Comparison of ENCODE assay signal across 11 mouse cellular contexts in genomic region chr4:134019641-134020351, GRCm38 (mm10). TPM values are rescaled to one million over a fixed set of nuclear protein-coding genes. Genes with fewer than 3 reads are reported as not detected.
DNase-seq lines count a peak whose midpoint lies in the region; ATAC-seq lines count a peak whose summit lies in the region.
"Had no signal": no experiment of that assay in that cellular context is flagged by ENCODE, and none has a peak within 500 bp of the region (broad histone marks: within the 10 kb centered on the region; RNA-seq: fewer than 3 reads in every experiment).

No protein-coding gene starts in this region.

- WGBS in hindbrain, embryonic 16.5 days: 2% methylated on average over 16 of the region's 16 CpGs

- no peaks in the 10 kb centered on the region for H3K36me3 ChIP-seq in hindbrain, embryonic 16.5 days (ENCODE audit: control insufficient read depth, insufficient read depth, low read length)
- H3K36me3 ChIP-seq: heart, embryonic 15.5 days had no signal

- H3K27ac ChIP-seq in hindbrain, embryonic 16.5 days (ENCODE audit: low read depth, low read length): peak overlapping the region; percentile 31; the same call in 1 of the 2 replicates
- H3K27ac ChIP-seq: heart, embryonic 15.5 days; left cerebral cortex, adult 2 months had no signal

- H3K4me2 ChIP-seq in hindbrain, embryonic 16.5 days (ENCODE audit: low read length): peak overlapping the region; percentile 70
- H3K4me2 ChIP-seq: heart, embryonic 15.5 days had no signal

- no peaks in the 10 kb centered on the region for H3K9me3 ChIP-seq in hindbrain, embryonic 16.5 days (ENCODE audit: control insufficient read depth, low read length)
- H3K9me3 ChIP-seq: heart, embryonic 15.5 days had no signal

- peak; percentile 23 for DNase-seq in adrenal gland, postnatal 14 days
- no peak for DNase-seq in adrenal gland, adult 18-20 months (ENCODE audit: low spot score in 2 of 2)
- DNase-seq in embryo, embryonic 10 days (ENCODE audit: low spot score): peak; percentile 96
- DNase-seq in neural tube, embryonic 10.5 days (ENCODE audit: extremely low spot score, low spot score): peak; percentile 77
- no peak for DNase-seq in urinary bladder, postnatal 36 days (ENCODE audit: low spot score in 2 of 2)
- DNase-seq in kidney, adult 18-20 months: no peak

- H3K27me3 ChIP-seq in hindbrain, embryonic 16.5 days (replicated peaks; ENCODE audit: control insufficient read depth, insufficient read depth, low read length): peaks cover 20% of the 10 kb centered on the region

- peak overlapping the region; percentile 47 for H3K9ac ChIP-seq in hindbrain, embryonic 16.5 days (ENCODE audit: low read depth, low read length)
- H3K9ac ChIP-seq: heart, embryonic 15.5 days had no signal

- peak overlapping the region; percentile 35 for H3K4me3 ChIP-seq in hindbrain, embryonic 16.5 days (ENCODE audit: low read length)
- H3K4me3 ChIP-seq: heart, embryonic 15.5 days; left cerebral cortex, adult 2 months had no signal

- ATAC-seq in hindbrain, embryonic 16.5 days: peak; percentile 86
- ATAC-seq in megakaryocyte, adult 5-6 weeks (ENCODE audit: poor library complexity, severe bottlenecking): no peak

- peaks cover 18% of the 10 kb centered on the region for H3K4me1 ChIP-seq in hindbrain, embryonic 16.5 days (ENCODE audit: control insufficient read depth, insufficient read depth, low read depth, low read length)

RNA-seq across cellular contexts. Expression of gene Lin28a, which starts 1.2 kb away (rescaled TPM):
- not detected in 2 replicates for total RNA-seq in adrenal gland, postnatal 14 days (2021)
- total RNA-seq in adrenal gland, adult 18-20 months (2021): not detected
- 0.16 and 0.35 TPM in 2 replicates for polyA plus RNA-seq in hindbrain, embryonic 16.5 days (2015; fragmentation: Nextera tagmentation; extraction: Ambion mirVana)
- total RNA-seq in megakaryocyte, adult 5-6 weeks (2015): 4.8 TPM in 2 replicates
- total RNA-seq in megakaryocyte, adult 5-6 weeks (2017): 30.8 and 36.5 TPM in 2 replicates
- total RNA-seq: left cerebral cortex, adult 2 months had no signal
- polyA plus RNA-seq: cortical plate, adult 2 months had no signal

RNA-seq across cellular contexts. Expression of gene Dhdds, which starts 19.1 kb away (rescaled TPM):
- total RNA-seq in adrenal gland, postnatal 14 days (2021): 32.1 and 35.2 TPM in 2 replicates
- 10 to 100 TPM; 39.1 to 46.2 TPM for total RNA-seq in adrenal gland, adult 18-20 months (2021)
- polyA plus RNA-seq in hindbrain, embryonic 16.5 days (2015; fragmentation: Nextera tagmentation; extraction: Ambion mirVana): 49.7 and 49.8 TPM in 2 replicates
- total RNA-seq in megakaryocyte, adult 5-6 weeks (2015): 26.6 and 28.9 TPM in 2 replicates
- 17.9 and 24.0 TPM in 2 replicates for total RNA-seq in megakaryocyte, adult 5-6 weeks (2017)

RNA-seq across cellular contexts. Expression of gene Zfp683, which starts 33.8 kb away (rescaled TPM):
- 0.26 TPM in 1 of 2 replicates, not detected in the other for total RNA-seq in adrenal gland, postnatal 14 days (2021)
- under 1 TPM in 1 of 2 experiments, not detected in 1; 0.32 TPM for total RNA-seq in adrenal gland, adult 18-20 months (2021)
- not detected in 2 replicates for polyA plus RNA-seq in hindbrain, embryonic 16.5 days (2015; fragmentation: Nextera tagmentation; extraction: Ambion mirVana)
- 0.20 and 0.66 TPM in 2 replicates for total RNA-seq in megakaryocyte, adult 5-6 weeks (2015)
- total RNA-seq in megakaryocyte, adult 5-6 weeks (2017): not detected in 2 replicates
- total RNA-seq: left cerebral cortex, adult 2 months had no signal
- polyA plus RNA-seq: cortical plate, adult 2 months; heart, embryonic 15.5 days had no signal

RNA-seq across cellular contexts. Expression of gene Crybg2, which starts 40.8 kb away (rescaled TPM):
- total RNA-seq in adrenal gland, postnatal 14 days (2021): not detected in 2 replicates
- total RNA-seq in adrenal gland, adult 18-20 months (2021): under 1 TPM in 1 of 2 experiments, not detected in 1; 0.13 TPM
- polyA plus RNA-seq in hindbrain, embryonic 16.5 days (2015; fragmentation: Nextera tagmentation; extraction: Ambion mirVana): 3.7 and 5.3 TPM in 2 replicates
- total RNA-seq in megakaryocyte, adult 5-6 weeks (2015): 1.1 and 1.9 TPM in 2 replicates
- 0.04 and 0.15 TPM in 2 replicates for total RNA-seq in megakaryocyte, adult 5-6 weeks (2017)

RNA-seq across cellular contexts. Expression of gene Hmgn2, which starts 51.3 kb away (rescaled TPM):
- 325 and 351 TPM in 2 replicates for total RNA-seq in adrenal gland, postnatal 14 days (2021)
- 100 to 1,000 TPM in 1 of 2 experiments, 10 to 100 TPM in 1; 79.3 to 181 TPM for total RNA-seq in adrenal gland, adult 18-20 months (2021)
- 909 and 1,029 TPM in 2 replicates for polyA plus RNA-seq in hindbrain, embryonic 16.5 days (2015; fragmentation: Nextera tagmentation; extraction: Ambion mirVana)
- total RNA-seq in megakaryocyte, adult 5-6 weeks (2015): 1,486 and 1,526 TPM in 2 replicates
- total RNA-seq in megakaryocyte, adult 5-6 weeks (2017): 700 and 725 TPM in 2 replicates

Comparison
In these comparisons a context has a peak if more than half of its experiments do, and no peak if none do; other contexts are left out.
1. DNase-seq: peak in adrenal gland, postnatal 14 days (single experiment), embryo, embryonic 10 days (single experiment) and neural tube, embryonic 10.5 days (single experiment); none in adrenal gland, adult 18-20 months (0 of 2), urinary bladder, postnatal 36 days (0 of 2) and kidney, adult 18-20 months (single experiment).